Mouse (Mus musculus): ENCODE results near the gene Aknad1.

- TF ChIP-seq CTCF (IDR thresholded peaks at IDR 0.05; ENCODE audit: low read depth) (no peak), EP300 (optimal IDR thresholded peaks at IDR 0.05) (no peak)
Observed at GRCm38 (mm10) chr3:108694321-108694720, 45.1 kb upstream of the Aknad1 start.

Measured in stomach, postnatal 0 days (tissue).